Mouse (Mus musculus): ENCODE results near the gene P2ry6. TPM values are rescaled to one million over a fixed set of nuclear protein-coding genes. Genes with fewer than 3 reads are reported as not detected.

The P2ry6 gene
- polyA plus RNA-seq, 1 experiment from 2014 or later, result 8.0 TPM

DNA sequence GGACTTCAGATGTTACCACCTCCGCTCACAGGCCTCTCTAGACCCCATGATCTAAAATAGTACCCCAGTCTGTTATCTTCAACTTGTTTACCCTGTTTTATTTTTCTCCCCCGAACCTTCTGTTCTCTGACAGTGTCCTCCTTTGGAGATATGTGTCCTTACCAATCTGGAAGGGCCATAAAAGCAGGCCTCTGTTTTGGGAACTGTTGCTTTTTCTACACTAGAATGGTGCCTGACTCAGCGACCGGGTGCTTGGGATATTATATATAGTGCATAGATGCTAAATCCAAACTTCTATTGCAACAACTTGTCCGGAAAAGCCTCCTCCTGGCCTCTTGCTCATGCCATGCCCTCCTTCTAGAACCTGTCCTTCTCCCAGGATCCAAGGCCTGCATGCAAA is 50.2 kb downstream of the P2ry6 start:
- 66% methylated on average over 5 of the region's 5 CpGs for WGBS
- peak overlapping the region; percentile 86 for H3K4me2 ChIP-seq
- H3K4me1 ChIP-seq, result peaks cover 89% of the 10 kb centered on the region
- H3K9me3 ChIP-seq, result no peaks in the 10 kb centered on the region
- no peak overlapping the region for H3K27ac ChIP-seq
- no peak overlapping the region for H3K9ac ChIP-seq
- no peak for ATAC-seq (ENCODE audit: insufficient read depth, low FRiP score, low read depth)
- peak overlapping the region; percentile 75; the same call in 1 of the 2 replicates for H3K4me3 ChIP-seq (replicated peaks)
- no peaks in the 10 kb centered on the region for H3K27me3 ChIP-seq (replicated peaks)
- peaks cover 11% of the 10 kb centered on the region; the same call in 1 of the 2 replicates for H3K36me3 ChIP-seq

DNA sequence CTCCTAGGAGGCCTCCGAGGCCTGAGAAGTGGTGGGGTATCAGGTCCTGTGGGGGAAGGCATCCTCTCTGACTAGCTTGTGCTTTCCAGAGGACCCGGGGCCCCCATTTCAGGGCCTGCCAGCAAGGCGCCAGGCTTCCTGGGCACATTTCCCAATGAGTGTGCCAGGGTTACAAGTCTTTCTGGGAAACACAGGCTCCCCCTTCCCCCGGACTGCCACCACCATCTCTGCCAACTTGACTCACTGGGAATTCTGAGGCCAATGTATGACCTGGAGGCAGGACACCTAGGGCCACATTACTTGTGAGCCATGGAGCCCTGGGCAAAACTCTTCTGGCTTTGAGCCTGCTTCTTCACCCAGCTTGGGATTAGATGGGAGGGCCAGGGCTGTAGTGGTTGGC is 51.5 kb downstream of the P2ry6 start:
- H3K27ac ChIP-seq, result no peak overlapping the region
- H3K9ac ChIP-seq, result no peak overlapping the region
- H3K4me2 ChIP-seq, result no peak overlapping the region
- peaks cover 89% of the 10 kb centered on the region for H3K4me1 ChIP-seq
- WGBS, result 88% methylated on average over 4 of the region's 4 CpGs
- no peaks in the 10 kb centered on the region for H3K9me3 ChIP-seq
- peaks cover 11% of the 10 kb centered on the region; the same call in 1 of the 2 replicates for H3K36me3 ChIP-seq
- ATAC-seq (ENCODE audit: insufficient read depth, low FRiP score, low read depth), result no peak
- no peak overlapping the region for H3K4me3 ChIP-seq (replicated peaks)
- no peaks in the 10 kb centered on the region for H3K27me3 ChIP-seq (replicated peaks)

DNA sequence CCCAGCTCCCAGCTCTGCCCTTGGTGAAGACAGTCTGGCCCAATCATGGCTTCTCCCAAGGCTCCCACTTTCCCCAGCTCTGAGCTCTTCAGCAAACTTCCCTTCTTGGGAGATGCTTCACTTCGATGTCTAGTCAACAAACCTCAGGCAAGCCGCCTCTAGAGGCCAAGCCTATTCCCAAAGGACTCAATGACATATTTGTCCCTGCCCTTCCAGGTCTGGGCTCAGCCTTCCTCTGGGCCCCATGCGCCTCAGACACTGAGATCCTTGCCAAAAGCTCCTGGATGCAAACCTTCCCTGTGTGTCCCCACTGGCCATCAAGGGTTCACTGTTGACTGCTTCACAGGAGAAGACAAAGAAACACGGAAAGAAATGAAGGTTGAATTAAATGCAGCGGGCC is 53.2 kb downstream of the P2ry6 start:
- no peak overlapping the region for H3K27ac ChIP-seq

DNA sequence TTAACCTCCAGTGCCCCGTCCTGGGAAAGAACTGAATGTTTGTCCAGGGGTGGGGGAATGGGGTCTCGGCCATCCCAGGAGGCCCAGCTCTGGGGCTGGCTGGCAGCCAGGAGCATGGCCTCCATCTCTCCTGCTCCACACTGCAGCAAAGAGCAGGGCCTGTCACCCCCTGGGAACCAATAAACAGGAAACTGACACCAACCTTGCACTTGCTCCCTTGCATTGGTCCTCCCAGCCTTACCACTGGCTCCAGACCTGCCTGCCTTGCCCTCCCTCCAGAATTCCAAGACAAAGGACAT is 54.7 kb downstream of the P2ry6 start:
- peaks cover 17% of the 10 kb centered on the region; the same call in 1 of the 2 replicates for H3K36me3 ChIP-seq
- WGBS, result 8% methylated on average over 2 of the region's 2 CpGs
- H3K9me3 ChIP-seq, result no peaks in the 10 kb centered on the region
- H3K4me1 ChIP-seq, result peaks cover 88% of the 10 kb centered on the region
- H3K27ac ChIP-seq, result peak overlapping the region; percentile 83; the same call in 1 of the 2 replicates
- peak overlapping the region; percentile 33; the same call in 1 of the 2 replicates for H3K4me2 ChIP-seq
- no peak overlapping the region for H3K4me3 ChIP-seq (replicated peaks)
- H3K27me3 ChIP-seq (replicated peaks), result no peaks in the 10 kb centered on the region
- ATAC-seq (ENCODE audit: insufficient read depth, low FRiP score, low read depth), result peak; percentile 15; the same call in 1 of the 2 replicates
- H3K9ac ChIP-seq, result no peak overlapping the region

More for the DNA sequence above, 53.2 kb downstream of the P2ry6 start:
- no peak overlapping the region for H3K4me3 ChIP-seq (replicated peaks)
- no peaks in the 10 kb centered on the region for H3K27me3 ChIP-seq (replicated peaks)
- no peak overlapping the region for H3K4me2 ChIP-seq
- H3K4me1 ChIP-seq, result peaks cover 93% of the 10 kb centered on the region
- no peak for ATAC-seq (ENCODE audit: insufficient read depth, low FRiP score, low read depth)
- WGBS, result 89% methylated on average over 5 of the region's 5 CpGs
- no peaks in the 10 kb centered on the region for H3K9me3 ChIP-seq
- no peak overlapping the region for H3K9ac ChIP-seq
- H3K36me3 ChIP-seq, result peaks cover 17% of the 10 kb centered on the region; the same call in 1 of the 2 replicates

DNA sequence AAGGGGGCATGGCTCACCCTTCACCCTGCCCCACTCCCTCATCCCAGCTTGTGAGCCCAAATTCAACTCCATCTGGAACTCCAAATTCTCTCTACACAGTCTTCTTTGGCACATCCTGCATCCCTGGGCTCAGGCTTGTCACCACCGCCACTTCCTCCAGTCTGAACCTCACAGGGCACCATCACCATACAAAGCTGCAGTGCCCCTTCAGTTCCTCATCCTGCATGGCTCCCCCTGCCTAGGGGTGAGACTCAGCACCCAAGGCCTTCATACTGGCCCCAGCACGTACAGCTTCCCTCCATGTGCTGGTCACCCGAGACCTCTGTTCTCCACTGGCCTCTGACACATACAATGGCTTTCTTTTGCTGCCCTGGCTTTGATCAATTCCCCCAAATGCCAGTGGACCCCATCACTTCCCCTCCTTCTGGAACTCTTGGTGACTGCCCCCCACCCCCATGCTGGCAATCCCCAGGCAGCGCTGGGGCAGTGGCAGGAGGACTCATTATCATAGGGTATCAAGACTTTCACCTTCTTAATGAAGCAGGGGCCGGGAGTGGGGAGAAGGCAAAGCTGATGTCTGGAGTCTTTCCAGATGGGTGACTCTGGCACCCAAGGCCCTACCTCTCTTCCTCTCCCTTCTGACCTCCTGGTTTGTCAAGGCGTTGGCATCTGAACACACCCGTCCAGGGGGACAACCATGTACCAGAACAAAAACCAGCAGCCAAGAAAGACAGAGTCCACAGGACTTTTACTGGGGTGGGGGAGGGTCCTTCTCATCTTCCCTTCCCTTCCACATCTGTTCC is 55.2 kb downstream of the P2ry6 start:
- Histone ChIP-seq H3K4me2 (peak overlapping the region; percentile 33; the same call in 1 of the 2 replicates), H3K4me3 (replicated peaks) (no peak overlapping the region), H3K27ac (peak overlapping the region; percentile 83), H3K9me3 (no peaks in the 10 kb centered on the region), H3K27me3 (replicated peaks) (no peaks in the 10 kb centered on the region), H3K4me1 (peaks cover 88% of the 10 kb centered on the region), H3K9ac (no peak overlapping the region), H3K36me3 (peaks cover 17% of the 10 kb centered on the region; the same call in 1 of the 2 replicates)
- WGBS, result 41% methylated on average over 7 of the region's 7 CpGs
- ATAC-seq (ENCODE audit: insufficient read depth, low FRiP score, low read depth), result no peak; the same call in 1 of the 2 replicates

DNA sequence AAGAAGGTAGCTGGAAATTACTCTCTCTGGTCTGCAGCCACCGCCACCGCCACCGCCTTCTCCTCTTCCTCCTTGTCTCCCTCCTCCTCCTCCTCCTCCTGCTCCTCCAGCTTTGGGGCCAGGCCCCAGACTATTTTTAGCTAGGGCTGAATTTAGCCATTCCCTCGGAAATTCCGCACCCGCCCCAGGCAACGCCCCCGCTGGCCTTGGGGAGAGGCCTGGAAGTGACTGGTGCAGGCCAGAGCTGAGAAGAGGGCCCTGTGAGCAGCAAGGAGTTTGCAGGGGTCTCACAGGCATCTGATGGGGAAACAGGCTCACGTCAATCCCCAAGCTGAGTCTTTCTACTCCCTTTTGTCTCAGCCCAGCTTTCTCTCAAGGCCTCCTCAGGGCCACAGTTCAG is 56.3 kb downstream of the P2ry6 start:
- WGBS, result 29% methylated on average over 9 of the region's 9 CpGs
- Histone ChIP-seq H3K27me3 (replicated peaks) (no peaks in the 10 kb centered on the region), H3K4me2 (peak overlapping the region; percentile 31), H3K4me3 (replicated peaks) (no peak overlapping the region), H3K27ac (peak overlapping the region; percentile 83), H3K9ac (0 out of 2 replicates have a peak overlapping the region, but pooled peaks have one; percentile 16), H3K9me3 (no peaks in the 10 kb centered on the region), H3K4me1 (peaks cover 82% of the 10 kb centered on the region), H3K36me3 (peaks cover 17% of the 10 kb centered on the region; the same call in 1 of the 2 replicates)
- ATAC-seq (ENCODE audit: insufficient read depth, low FRiP score, low read depth), result peak; percentile 20; the same call in 1 of the 2 replicates

DNA sequence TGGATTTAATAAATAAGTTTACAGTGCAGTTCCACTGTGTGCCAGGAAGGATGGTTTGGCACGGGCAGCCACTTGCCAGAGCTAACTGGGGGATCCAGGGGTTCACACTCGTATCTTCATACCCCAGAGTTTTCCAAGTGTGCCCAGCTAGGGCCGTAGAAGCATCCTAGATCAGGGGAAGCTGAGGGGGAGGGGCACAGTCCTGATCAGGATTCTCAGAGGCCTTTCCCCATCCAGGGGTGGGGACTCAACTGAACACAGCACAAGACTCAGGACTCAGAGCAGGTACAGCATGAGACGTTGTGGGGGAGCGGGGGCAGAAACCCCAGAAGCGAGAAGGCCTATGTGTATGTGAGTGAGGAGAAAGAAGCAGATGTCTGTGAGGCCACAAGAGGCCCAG is 56.7 kb downstream of the P2ry6 start:
- ATAC-seq (ENCODE audit: insufficient read depth, low FRiP score, low read depth), result peak; percentile 3; the same call in 1 of the 2 replicates
- no peak overlapping the region for H3K4me3 ChIP-seq (replicated peaks)
- H3K27ac ChIP-seq, result peak overlapping the region; percentile 83
- H3K9me3 ChIP-seq, result no peaks in the 10 kb centered on the region
- no peaks in the 10 kb centered on the region for H3K27me3 ChIP-seq (replicated peaks)
- peaks cover 17% of the 10 kb centered on the region; the same call in 1 of the 2 replicates for H3K36me3 ChIP-seq
- H3K4me2 ChIP-seq, result peak overlapping the region; percentile 31
- H3K9ac ChIP-seq, result no peak overlapping the region
- H3K4me1 ChIP-seq, result peaks cover 79% of the 10 kb centered on the region
- WGBS, result 55% methylated on average over 6 of the region's 6 CpGs

DNA sequence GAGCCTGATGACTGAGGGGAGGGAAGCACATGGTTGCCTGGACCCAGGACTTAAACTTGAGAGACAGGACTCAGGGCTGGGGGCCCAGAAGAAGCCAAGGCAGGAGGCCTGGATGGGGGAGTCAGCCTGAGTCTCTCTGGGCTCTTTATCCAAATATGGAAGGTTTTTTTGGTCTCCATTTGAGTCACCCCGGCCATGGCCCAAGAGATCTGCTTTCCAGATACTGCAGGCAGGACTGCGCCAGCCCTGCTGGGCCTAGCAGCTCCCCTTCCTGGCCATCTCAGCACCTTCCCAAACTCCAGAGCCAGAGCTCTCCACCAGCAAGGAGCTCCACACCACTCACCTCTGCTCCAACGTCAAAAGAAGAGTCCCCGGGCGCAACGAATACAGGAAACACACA is 57.9 kb downstream of the P2ry6 start:
- Histone ChIP-seq H3K36me3 (peaks cover 12% of the 10 kb centered on the region; the same call in 1 of the 2 replicates), H3K27ac (peak overlapping the region; percentile 83), H3K4me1 (peaks cover 81% of the 10 kb centered on the region), H3K9me3 (no peaks in the 10 kb centered on the region), H3K4me2 (no peak overlapping the region), H3K27me3 (replicated peaks) (no peaks in the 10 kb centered on the region), H3K9ac (no peak overlapping the region), H3K4me3 (replicated peaks) (no peak overlapping the region)
- WGBS, result 60% methylated on average over 6 of the region's 6 CpGs
- ATAC-seq (ENCODE audit: insufficient read depth, low FRiP score, low read depth), result no peak

DNA sequence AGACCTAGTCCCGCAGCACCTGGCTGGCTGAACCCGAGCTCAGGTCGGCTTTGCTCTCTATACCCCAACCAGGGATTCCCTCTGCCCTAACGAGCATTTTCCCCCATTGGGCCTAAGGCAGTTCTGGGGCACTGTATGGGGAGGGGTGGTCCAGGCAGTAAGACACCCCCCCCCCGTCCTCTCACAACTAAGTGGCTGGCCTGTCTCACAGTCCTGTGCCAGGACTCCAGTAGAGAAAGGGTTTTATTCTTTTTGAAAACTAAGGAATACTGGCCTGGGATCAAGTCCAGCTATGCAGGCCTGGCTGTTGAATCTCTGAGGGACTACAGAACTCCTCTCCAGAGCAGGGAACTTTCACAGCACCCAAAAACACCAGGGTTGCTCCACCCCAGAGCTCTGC is 59.2 kb downstream of the P2ry6 start:
- 77% methylated on average over 5 of the region's 5 CpGs for WGBS
- no peaks in the 10 kb centered on the region for H3K9me3 ChIP-seq
- no peak overlapping the region for H3K4me3 ChIP-seq (replicated peaks)
- no peak for ATAC-seq (ENCODE audit: insufficient read depth, low FRiP score, low read depth)
- H3K4me2 ChIP-seq, result no peak overlapping the region
- peaks cover 6% of the 10 kb centered on the region; the same call in 1 of the 2 replicates for H3K36me3 ChIP-seq
- H3K9ac ChIP-seq, result no peak overlapping the region
- H3K27me3 ChIP-seq (replicated peaks), result no peaks in the 10 kb centered on the region
- no peak overlapping the region for H3K27ac ChIP-seq
- peaks cover 84% of the 10 kb centered on the region for H3K4me1 ChIP-seq

DNA sequence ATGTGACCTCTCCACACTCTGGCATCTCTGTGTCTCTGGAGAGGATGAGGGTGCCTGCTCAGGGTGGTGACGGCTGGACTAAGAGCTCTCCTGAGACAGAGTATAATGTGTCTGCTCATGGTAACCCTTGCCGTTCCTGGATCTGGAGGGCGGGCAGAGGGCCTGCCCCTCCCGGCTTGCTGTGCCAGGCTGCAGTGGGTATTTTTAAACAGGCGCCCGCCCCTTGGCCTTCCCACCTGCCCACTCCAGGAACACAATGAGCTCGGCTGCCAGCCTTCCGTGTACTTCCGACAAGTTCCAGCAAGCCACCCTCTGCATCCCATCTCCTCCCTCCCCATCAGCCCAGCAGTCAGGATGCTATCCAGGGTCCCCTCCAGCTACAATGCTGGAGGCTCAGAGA is 62.7 kb downstream of the P2ry6 start:
- Histone ChIP-seq H3K27me3 (replicated peaks) (no peaks in the 10 kb centered on the region), H3K9ac (no peak overlapping the region), H3K4me3 (replicated peaks) (no peak overlapping the region), H3K27ac (peak overlapping the region; percentile 55; the same call in 1 of the 2 replicates), H3K4me2 (peak overlapping the region; percentile 12; the same call in 1 of the 2 replicates), H3K36me3 (peaks cover 6% of the 10 kb centered on the region; the same call in 1 of the 2 replicates), H3K9me3 (no peaks in the 10 kb centered on the region), H3K4me1 (peaks cover 73% of the 10 kb centered on the region)
- no peak for ATAC-seq (ENCODE audit: insufficient read depth, low FRiP score, low read depth)
- WGBS, result 34% methylated on average over 9 of the region's 9 CpGs

DNA sequence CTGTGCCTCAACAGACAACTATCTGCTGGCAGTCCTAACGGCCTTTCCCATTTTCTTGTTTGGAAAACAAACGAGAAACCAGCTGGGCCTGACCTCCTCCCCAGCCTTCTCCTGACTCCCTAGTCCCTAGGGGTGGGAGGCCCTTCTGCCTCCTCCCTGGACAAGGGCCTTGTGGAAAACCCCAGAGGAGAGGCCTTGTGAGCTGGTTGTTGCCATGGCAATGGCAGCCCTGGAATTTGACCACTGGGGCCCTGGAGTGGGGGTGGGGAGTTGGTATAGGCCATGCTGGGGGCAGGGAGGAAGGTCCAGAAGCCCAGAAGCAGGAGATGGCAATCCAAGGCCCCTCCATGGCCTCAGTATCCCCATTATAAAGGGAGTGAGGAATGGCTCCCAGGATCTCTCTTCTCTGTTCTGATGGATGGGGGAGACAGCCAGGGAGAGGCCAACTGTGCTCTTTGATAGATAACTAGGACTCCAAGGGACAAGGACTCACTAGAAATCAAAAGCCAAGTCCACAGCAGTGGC is 63.1 kb downstream of the P2ry6 start:
- Histone ChIP-seq H3K36me3 (peaks cover under 1% of the 10 kb centered on the region; the same call in 1 of the 2 replicates), H3K9me3 (no peaks in the 10 kb centered on the region), H3K4me2 (peak overlapping the region; percentile 4), H3K4me3 (replicated peaks) (no peak overlapping the region), H3K27ac (peak overlapping the region; percentile 55; the same call in 1 of the 2 replicates), H3K4me1 (peaks cover 69% of the 10 kb centered on the region), H3K9ac (no peak overlapping the region), H3K27me3 (replicated peaks) (no peaks in the 10 kb centered on the region)
- 15% methylated on average over 2 of the region's 2 CpGs for WGBS
- peak; percentile 21; the same call in 1 of the 2 replicates for ATAC-seq (ENCODE audit: insufficient read depth, low FRiP score, low read depth)

DNA sequence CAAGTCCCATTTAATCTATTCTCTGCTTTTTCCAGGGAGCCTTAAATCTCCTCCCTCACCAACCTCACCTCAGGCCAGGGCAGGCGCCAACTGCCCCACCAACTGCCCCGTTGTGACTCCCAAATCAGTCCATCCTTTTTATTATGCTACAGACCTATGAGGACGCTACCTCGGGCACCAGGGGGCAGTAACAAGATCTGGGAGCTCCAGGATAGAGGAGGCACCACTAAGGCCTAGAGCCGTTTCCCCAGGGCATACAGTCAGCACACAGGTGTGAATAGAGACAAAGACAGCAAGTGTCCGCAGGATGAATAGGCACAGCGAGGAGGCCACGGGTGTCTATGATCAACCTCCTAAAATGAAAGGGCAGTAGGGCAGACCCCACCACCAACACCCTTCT is 65.9 kb downstream of the P2ry6 start:
- Histone ChIP-seq H3K27me3 (replicated peaks) (no peaks in the 10 kb centered on the region), H3K4me3 (replicated peaks) (no peak overlapping the region), H3K4me1 (peaks cover 49% of the 10 kb centered on the region), H3K9ac (no peak overlapping the region), H3K4me2 (0 out of 2 replicates have a peak overlapping the region, but pooled peaks have one; percentile 16), H3K27ac (peak overlapping the region; percentile 44; the same call in 1 of the 2 replicates), H3K9me3 (no peaks in the 10 kb centered on the region), H3K36me3 (0 out of 2 replicates have a peak, but pooled peaks cover 3% of the 10 kb centered on the region)
- 57% methylated on average over 8 of the region's 8 CpGs for WGBS
- no peak for ATAC-seq (ENCODE audit: insufficient read depth, low FRiP score, low read depth)

Measured in stomach, embryonic 15.5 days (tissue).